Mouse (Mus musculus) lung, postnatal 4 days (tissue): ENCODE results near the gene Ccdc40.
A peak's percentile ranks its signal among the peaks of the same experiment; 100 is the strongest.
"Not testable (repeated sequence)": the region's sequence is repeated elsewhere in the genome, so short reads cannot be mapped to it uniquely, and the experiment has no call there.

Experiments used
- DNase-seq, 2 experiments: peaks; one replicate each; pipeline ENCODE4 v3.0.0; 2021

Ccdc40 gene

GRCm38 (mm10) chr11:119287207-119287992, 59.0 kb downstream of the Ccdc40 start:
- no peak for DNase-seq

GRCm38 (mm10) chr11:119292861-119293260, 64.5 kb downstream of the Ccdc40 start:
- not testable (repeated sequence) for DNase-seq

- no peak for DNase-seq
These were observed 69.6 kb downstream of the Ccdc40 start for GRCm38 (mm10) chr11:119297996-119298395.

GRCm38 (mm10) chr11:119298917-119299316, 70.5 kb downstream of the Ccdc40 start:
- DNase-seq, result no peak

- peak; percentile 98 for DNase-seq
These were observed 71.2 kb downstream of the Ccdc40 start, which contains the start of gene Eif4a3 for GRCm38 (mm10) chr11:119299391-119300245. Gene Eif4a3 (minus strand): TSS chr11:119300089.

GRCm38 (mm10) chr11:119300246-119300935, 72.0 kb downstream of the Ccdc40 start:
- DNase-seq, result no peak

- DNase-seq, result no peak
These were observed 72.6 kb downstream of the Ccdc40 start for GRCm38 (mm10) chr11:119300986-119301385.

GRCm38 (mm10) chr11:119304904-119305712, 76.7 kb downstream of the Ccdc40 start:
- peak in 1 of 2 experiments; percentile 43 for DNase-seq

- DNase-seq, result no peak
These were observed 78.6 kb downstream of the Ccdc40 start for GRCm38 (mm10) chr11:119306762-119307657.

- no peak for DNase-seq
These were observed 79.2 kb downstream of the Ccdc40 start, which contains the start of gene Card14 for GRCm38 (mm10) chr11:119307658-119307867. Gene Card14 (plus strand): TSS chr11:119307768.

GRCm38 (mm10) chr11:119307916-119308315, 79.5 kb downstream of the Ccdc40 start:
- peak; percentile 33 to 61 for DNase-seq

- no peak for DNase-seq
These were observed 82.2 kb downstream of the Ccdc40 start for GRCm38 (mm10) chr11:119310621-119311020.

- DNase-seq, result no peak
These were observed 86.0 kb downstream of the Ccdc40 start for GRCm38 (mm10) chr11:119314252-119314936.
